Mouse (Mus musculus): ENCODE data around the gene Tpst2. TPM values are rescaled to one million over a fixed set of nuclear protein-coding genes. Genes with fewer than 3 reads are reported as not detected.
A peak's percentile ranks its signal among the peaks of the same experiment; 100 is the strongest.

Gene Tpst2
- polyA plus RNA-seq, 1 experiment from 2014 or later = 63.8 TPM

- Histone ChIP-seq H3K4me3 (replicated peaks; ENCODE audit: low read depth, low read length) (no peak within 1 kb of the TSS), H3K27me3 (ENCODE audit: insufficient read depth, low read length) (no peaks in the 10 kb centered on the region), H3K27ac (no peak within 1 kb of the TSS), H3K9ac (ENCODE audit: low read depth, low read length) (no peak within 1 kb of the TSS), H3K4me2 (ENCODE audit: low read length) (no peak within 1 kb of the TSS), H3K36me3 (ENCODE audit: insufficient read depth, low read length) (no peaks in the 10 kb centered on the region), H3K4me1 (replicated peaks; ENCODE audit: insufficient read depth, low read length) (0 out of 2 replicates have a peak, but pooled peaks cover 12% of the 10 kb centered on the region), H3K9me3 (replicated peaks; ENCODE audit: low read length) (no peaks in the 10 kb centered on the region)
- no peak for ATAC-seq (replicated peaks; ENCODE audit: low FRiP score, low read depth)
- 60% methylated on average over 2 of the region's 2 CpGs for WGBS
- DNase-seq (ENCODE audit: low spot score) = no peak
- TF ChIP-seq CTCF (IDR thresholded peaks at IDR 0.05; ENCODE audit: low read depth) = no peak
These were observed 24.1 kb upstream of the Tpst2 start, which contains the start of gene Cryba4 for GRCm38 (mm10) chr5:112252400-112252799. TSS of gene Cryba4 (minus strand) at chr5:112252518.

GRCm38 (mm10) chr5:112253169-112253568 is 23.3 kb upstream of the Tpst2 start:
- Histone ChIP-seq H3K4me3 (replicated peaks; ENCODE audit: low read depth, low read length) (no peak overlapping the region), H3K9me3 (replicated peaks; ENCODE audit: low read length) (no peaks in the 10 kb centered on the region), H3K27ac (no peak overlapping the region), H3K4me1 (replicated peaks; ENCODE audit: insufficient read depth, low read length) (0 out of 2 replicates have a peak, but pooled peaks cover 12% of the 10 kb centered on the region), H3K27me3 (ENCODE audit: insufficient read depth, low read length) (no peaks in the 10 kb centered on the region), H3K4me2 (ENCODE audit: low read length) (no peak overlapping the region), H3K36me3 (ENCODE audit: insufficient read depth, low read length) (no peaks in the 10 kb centered on the region), H3K9ac (ENCODE audit: low read depth, low read length) (no peak overlapping the region)
- TF ChIP-seq CTCF (IDR thresholded peaks at IDR 0.05; ENCODE audit: low read depth) = no peak
- ATAC-seq (replicated peaks; ENCODE audit: low FRiP score, low read depth) (no peak), DNase-seq (ENCODE audit: low spot score) (no peak)
- 40% methylated on average over 8 of the region's 8 CpGs for WGBS

GRCm38 (mm10) chr5:112254282-112254806 is 22.1 kb upstream of the Tpst2 start:
- 65% methylated on average over 7 of the region's 7 CpGs for WGBS
- Histone ChIP-seq H3K27ac (peak overlapping the region; percentile 25; the same call in 1 of the 2 replicates), H3K36me3 (ENCODE audit: insufficient read depth, low read length) (no peaks in the 10 kb centered on the region), H3K4me2 (ENCODE audit: low read length) (no peak overlapping the region), H3K9ac (ENCODE audit: low read depth, low read length) (0 out of 2 replicates have a peak overlapping the region, but pooled peaks have one; percentile 1), H3K9me3 (replicated peaks; ENCODE audit: low read length) (no peaks in the 10 kb centered on the region), H3K4me1 (replicated peaks; ENCODE audit: insufficient read depth, low read length) (0 out of 2 replicates have a peak, but pooled peaks cover 12% of the 10 kb centered on the region), H3K4me3 (replicated peaks; ENCODE audit: low read depth, low read length) (no peak overlapping the region), H3K27me3 (ENCODE audit: insufficient read depth, low read length) (no peaks in the 10 kb centered on the region)
- DNase-seq (ENCODE audit: low spot score) (no peak), ATAC-seq (replicated peaks; ENCODE audit: low FRiP score, low read depth) (no peak)
- no peak for TF ChIP-seq CTCF (IDR thresholded peaks at IDR 0.05; ENCODE audit: low read depth)

DNA sequence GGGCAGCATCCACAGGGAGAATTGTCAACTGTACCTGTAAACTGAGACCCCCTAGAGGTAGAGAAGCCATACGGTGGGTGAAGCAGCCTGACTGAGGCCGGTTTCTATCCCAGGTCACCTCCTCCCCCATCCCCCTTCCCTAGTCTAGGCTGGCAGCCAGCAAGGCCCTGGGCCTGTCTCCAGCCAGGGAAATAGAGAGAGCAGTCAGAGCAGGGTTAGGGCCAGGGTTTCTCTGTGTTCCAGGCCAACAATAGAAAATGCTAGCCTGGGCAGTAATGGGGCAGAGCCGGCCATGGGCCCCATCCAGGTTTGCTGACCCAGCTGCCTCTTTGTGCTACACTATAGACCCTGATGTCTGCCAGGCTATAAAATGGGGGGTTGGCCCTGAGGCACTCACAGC is 21.1 kb upstream of the Tpst2 start, which contains the start of gene Crybb1:
Crybb1 (plus strand) TSS at position 390 of the 400 bp plus-strand sequence.
- no peak for TF ChIP-seq CTCF (IDR thresholded peaks at IDR 0.05; ENCODE audit: low read depth)
- no peak for ATAC-seq (replicated peaks; ENCODE audit: low FRiP score, low read depth)

DNA sequence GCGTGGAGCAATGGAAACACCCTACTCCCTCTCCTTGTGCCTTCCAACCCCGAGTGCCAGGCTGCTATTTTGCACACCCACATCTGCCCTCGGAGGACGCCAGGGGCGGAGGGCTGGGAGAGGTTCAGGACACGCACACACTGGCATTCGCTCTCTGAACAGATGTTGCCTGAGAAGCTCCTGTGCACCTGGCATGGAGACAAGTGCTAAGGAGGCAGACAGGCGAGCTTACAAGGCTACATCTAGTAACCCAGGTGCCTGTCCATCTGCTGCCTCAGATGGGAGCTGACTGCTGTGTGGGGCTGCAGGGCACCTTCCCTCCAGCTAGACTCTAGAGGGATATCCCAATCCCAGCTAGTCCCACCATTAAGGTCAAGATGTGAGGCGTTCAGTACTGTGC is 20.0 kb upstream of the Tpst2 start:
- 0 out of 2 replicates have a peak, but pooled peaks cover 12% of the 10 kb centered on the region for H3K4me1 ChIP-seq (replicated peaks; ENCODE audit: insufficient read depth, low read length)
- H3K27ac ChIP-seq = no peak overlapping the region
- ATAC-seq (replicated peaks; ENCODE audit: low FRiP score, low read depth) (no peak), DNase-seq (ENCODE audit: low spot score) (no peak)
- no peak overlapping the region for H3K4me3 ChIP-seq (replicated peaks; ENCODE audit: low read depth, low read length)
- H3K9ac ChIP-seq (ENCODE audit: low read depth, low read length) = no peak overlapping the region
- H3K27me3 ChIP-seq (ENCODE audit: insufficient read depth, low read length) = no peaks in the 10 kb centered on the region
- no peak overlapping the region for H3K4me2 ChIP-seq (ENCODE audit: low read length)
- no peak for TF ChIP-seq CTCF (IDR thresholded peaks at IDR 0.05; ENCODE audit: low read depth)
- no peaks in the 10 kb centered on the region for H3K9me3 ChIP-seq (replicated peaks; ENCODE audit: low read length)
- no peaks in the 10 kb centered on the region for H3K36me3 ChIP-seq (ENCODE audit: insufficient read depth, low read length)
- 73% methylated on average over 9 of the region's 9 CpGs for WGBS

More for the DNA sequence above, 21.1 kb upstream of the Tpst2 start, which contains the start of gene Crybb1:
- H3K9me3 ChIP-seq (replicated peaks; ENCODE audit: low read length) = no peaks in the 10 kb centered on the region
- WGBS = 46% methylated on average over 3 of the region's 3 CpGs
- no peak within 1 kb of the TSS for H3K4me3 ChIP-seq (replicated peaks; ENCODE audit: low read depth, low read length)
- no peaks in the 10 kb centered on the region for H3K36me3 ChIP-seq (ENCODE audit: insufficient read depth, low read length)
- H3K4me2 ChIP-seq (ENCODE audit: low read length) = no peak within 1 kb of the TSS
- no peak for DNase-seq (ENCODE audit: low spot score)
- H3K4me1 ChIP-seq (replicated peaks; ENCODE audit: insufficient read depth, low read length) = 0 out of 2 replicates have a peak, but pooled peaks cover 12% of the 10 kb centered on the region
- 0 out of 2 replicates have a peak within 1 kb of the TSS, but pooled peaks have one; percentile 1 for H3K9ac ChIP-seq (ENCODE audit: low read depth, low read length)
- no peaks in the 10 kb centered on the region for H3K27me3 ChIP-seq (ENCODE audit: insufficient read depth, low read length)
- H3K27ac ChIP-seq = 0 out of 2 replicates have a peak within 1 kb of the TSS, but pooled peaks have one; percentile 19

DNA sequence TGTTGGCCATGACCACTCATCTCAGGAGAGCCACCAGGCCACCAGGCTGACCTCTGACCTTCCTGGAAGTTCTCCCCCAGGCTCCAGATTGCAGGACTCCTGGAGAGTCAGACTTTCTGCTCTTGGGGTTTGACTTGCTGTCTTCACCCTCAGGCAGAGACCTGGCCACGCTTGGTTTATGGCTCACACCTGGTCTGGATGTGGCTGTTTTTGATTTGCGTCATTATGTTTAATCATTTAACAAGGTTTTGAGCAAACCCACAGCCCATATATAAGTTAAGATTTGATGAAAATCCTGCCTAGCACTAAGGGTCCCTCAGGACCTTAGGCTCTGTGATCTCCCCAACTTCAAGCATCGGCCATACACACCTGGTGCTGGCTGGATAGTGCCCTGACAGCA is 18.6 kb upstream of the Tpst2 start:
- no peak for ATAC-seq (replicated peaks; ENCODE audit: low FRiP score, low read depth)
- Histone ChIP-seq H3K27ac (no peak overlapping the region), H3K9me3 (replicated peaks; ENCODE audit: low read length) (no peaks in the 10 kb centered on the region), H3K4me2 (ENCODE audit: low read length) (no peak overlapping the region), H3K36me3 (ENCODE audit: insufficient read depth, low read length) (no peaks in the 10 kb centered on the region), H3K27me3 (ENCODE audit: insufficient read depth, low read length) (no peaks in the 10 kb centered on the region), H3K4me3 (replicated peaks; ENCODE audit: low read depth, low read length) (no peak overlapping the region), H3K4me1 (replicated peaks; ENCODE audit: insufficient read depth, low read length) (0 out of 2 replicates have a peak, but pooled peaks cover 12% of the 10 kb centered on the region), H3K9ac (ENCODE audit: low read depth, low read length) (no peak overlapping the region)
- 52% methylated on average over 3 of the region's 3 CpGs for WGBS
- no peak for TF ChIP-seq CTCF (IDR thresholded peaks at IDR 0.05; ENCODE audit: low read depth)
- DNase-seq (ENCODE audit: low spot score) = no peak
